Mouse (Mus musculus) liver, adult 2 months (tissue): Measurements from ENCODE around the gene Fam43b.

ENCODE experiments used
- CTCF ChIP-seq: fragments of 200-500 bp; IDR thresholded peaks from 2 replicates; pipeline ENCODE4 v1.5.1; 2011; ENCODE audit warnings: low read depth, low read length, control low read depth
- POLR2A ChIP-seq: fragments of 200-500 bp; IDR thresholded peaks from 2 replicates; pipeline ENCODE4 v1.6.1; 2011; ENCODE audit warnings: low read length, control low read depth; ENCODE audit not compliant: insufficient read depth; ENCODE audit errors: extremely low read depth

- TF ChIP-seq CTCF: no peak
- TF ChIP-seq POLR2A: no peak
Measured at GRCm38 (mm10) chr4:138415991-138416390, 19.7 kb upstream of the Fam43b start.
